Mouse (Mus musculus) small intestine, adult 2 months (tissue): ENCODE measurements around the gene Fzr1.

Experiments used
- CTCF ChIP-seq: fragments of 200-500 bp; IDR thresholded peaks from 2 replicates; pipeline ENCODE4 v1.5.1; 2012; ENCODE audit warnings: low read depth, mild to moderate bottlenecking, control low read depth, inconsistent platforms, low read length, moderate library complexity, mixed read lengths; ENCODE audit not compliant: insufficient replicate concordance, insufficient read length; ENCODE audit errors: extremely low read depth
- POLR2A ChIP-seq: fragments of 200-500 bp; IDR thresholded peaks from 2 replicates; pipeline ENCODE4 v1.6.1; 2012; ENCODE audit warnings: low read depth, mild to moderate bottlenecking, control low read depth, inconsistent platforms, low read length, moderate library complexity

GRCm38 (mm10) chr10:81362336-81362949 lies 15.9 kb downstream of the Fzr1 start:
- TF ChIP-seq POLR2A (no peak), CTCF (no peak)
